Comparison of ENCODE assay signal across 11 mouse cellular contexts in genomic region chr2:72157561-72157960, GRCm38 (mm10).
DNase-seq lines count a peak whose midpoint lies in the region; ATAC-seq and TF ChIP-seq lines count a peak whose summit lies in the region.
"Had no signal": no experiment of that assay in that cellular context is flagged by ENCODE, and none has a peak within 500 bp of the region (broad histone marks: within the 10 kb centered on the region; RNA-seq: fewer than 3 reads in every experiment).

No protein-coding gene starts in this region.

- TF ChIP-seq EP300 in CH12.LX (IDR thresholded peaks at IDR 0.05; ENCODE audit: low read length), result no peak

- 33% methylated on average over 9 of the region's 9 CpGs for WGBS in hindbrain, embryonic 14.5 days
- 32% methylated on average over 9 of the region's 9 CpGs for WGBS in hindbrain, postnatal 0 days
- 29% methylated on average over 9 of the region's 9 CpGs for WGBS in midbrain, postnatal 0 days

- H3K9ac ChIP-seq in hindbrain, embryonic 14.5 days, result no peak overlapping the region
- H3K9ac ChIP-seq in hindbrain, postnatal 0 days (replicated peaks; ENCODE audit: low read length), result no peak overlapping the region
- H3K9ac ChIP-seq in CH12.LX (ENCODE audit: insufficient read depth, low read depth), result no peak overlapping the region
- H3K9ac ChIP-seq in midbrain, postnatal 0 days (replicated peaks; ENCODE audit: low read length, poor library complexity, severe bottlenecking), result no peak overlapping the region

- H3K36me3 ChIP-seq in hindbrain, embryonic 14.5 days (replicated peaks; ENCODE audit: control insufficient read depth, insufficient read depth), result no peaks in the 10 kb centered on the region
- no peaks in the 10 kb centered on the region for H3K36me3 ChIP-seq in hindbrain, postnatal 0 days (ENCODE audit: insufficient read depth, low read length)
- H3K36me3 ChIP-seq in CH12.LX (replicated peaks in 1 of 2; ENCODE audit: control insufficient read depth in 1 of 2, insufficient read depth in 1 of 2, low read length in 1 of 2), result no peaks in the 10 kb centered on the region
- no peaks in the 10 kb centered on the region for H3K36me3 ChIP-seq in midbrain, postnatal 0 days (ENCODE audit: insufficient read depth, low read length)

- H3K27ac ChIP-seq in hindbrain, embryonic 14.5 days, result peak overlapping the region; percentile 7; the same call in 1 of the 2 replicates
- H3K27ac ChIP-seq in hindbrain, postnatal 0 days, result no peak overlapping the region
- H3K27ac ChIP-seq in CH12.LX (ENCODE audit: insufficient read depth, low read depth), result no peak overlapping the region
- no peak overlapping the region for H3K27ac ChIP-seq in midbrain, postnatal 0 days (ENCODE audit: low read depth, low read length)

- peaks cover 7% of the 10 kb centered on the region for H3K4me1 ChIP-seq in hindbrain, embryonic 14.5 days (replicated peaks; ENCODE audit: control insufficient read depth, insufficient read depth, low read length)
- no peaks in the 10 kb centered on the region for H3K4me1 ChIP-seq in hindbrain, postnatal 0 days (ENCODE audit: insufficient read depth, low read length)
- peaks cover 4 to 5% of the 10 kb centered on the region in 2 experiments; a peak in 2 of 4 replicates for H3K4me1 ChIP-seq in CH12.LX (ENCODE audit: control insufficient read depth in 1 of 2, insufficient read depth in 2 of 2)
- no peaks in the 10 kb centered on the region for H3K4me1 ChIP-seq in midbrain, postnatal 0 days (ENCODE audit: insufficient read depth, low read length)

- TF ChIP-seq POLR2A in CH12.LX (IDR thresholded peaks at IDR 0.05; ENCODE audit: low read depth, low read length), result no peak

- no peak for TF ChIP-seq RAD21 in CH12.LX (IDR thresholded peaks at IDR 0.05; ENCODE audit: low read depth, low read length)

- no peak for ATAC-seq in hindbrain, embryonic 14.5 days (ENCODE audit: low FRiP score)
- no peak for ATAC-seq in hindbrain, postnatal 0 days
- peak; percentile 85 for ATAC-seq in granulocyte monocyte progenitor cell, adult 5-6 weeks (replicated peaks; ENCODE audit: poor library complexity, severe bottlenecking)
- ATAC-seq in midbrain, postnatal 0 days (ENCODE audit: low FRiP score), result 0 out of 2 replicates have a peak, but pooled peaks have one; percentile 20
- no peak for ATAC-seq in inflammation-experienced regulatory T-cells, adult 6 months
- ATAC-seq in erythroblast, adult 5-6 weeks (replicated peaks; ENCODE audit: low FRiP score, poor library complexity, severe bottlenecking), result no peak

- TF ChIP-seq CTCF in hindbrain, postnatal 0 days (IDR thresholded peaks at IDR 0.05; ENCODE audit: low read depth), result no peak
- no peak for TF ChIP-seq CTCF in CH12.LX (conservative IDR thresholded peaks at IDR 0.05 in 1 of 2, IDR thresholded peaks at IDR 0.05 in 1 of 2; ENCODE audit: low read depth in 2 of 2, low read length in 2 of 2)
- no peak for TF ChIP-seq CTCF in midbrain, postnatal 0 days (IDR thresholded peaks at IDR 0.05)

- H3K9me3 ChIP-seq in hindbrain, embryonic 14.5 days (ENCODE audit: control insufficient read depth, low read length), result no peaks in the 10 kb centered on the region
- no peaks in the 10 kb centered on the region for H3K9me3 ChIP-seq in hindbrain, postnatal 0 days (ENCODE audit: low read length)
- H3K9me3 ChIP-seq in CH12.LX (replicated peaks; ENCODE audit: low read length), result no peaks in the 10 kb centered on the region
- no peaks in the 10 kb centered on the region for H3K9me3 ChIP-seq in midbrain, postnatal 0 days (ENCODE audit: low read length)

- no peak overlapping the region for H3K4me3 ChIP-seq in hindbrain, embryonic 14.5 days (replicated peaks; ENCODE audit: low read length)
- H3K4me3 ChIP-seq in hindbrain, postnatal 0 days (ENCODE audit: low read length), result no peak overlapping the region
- H3K4me3 ChIP-seq in CH12.LX (replicated peaks in 1 of 3; ENCODE audit: low read depth in 2 of 3, low read length in 2 of 3, poor library complexity in 1 of 3), result no peak overlapping the region
- no peak overlapping the region for H3K4me3 ChIP-seq in midbrain, postnatal 0 days (ENCODE audit: low read depth, low read length)

- no peaks in the 10 kb centered on the region for H3K79me2 ChIP-seq in CH12.LX (replicated peaks; ENCODE audit: control insufficient read depth, extremely low read depth, insufficient read depth, poor library complexity, severe bottlenecking)

- in situ Hi-C loops in CH12.LX (cut with MboI; ENCODE audit: low pct_ligation_motif_present, low pct_unique_long_range_greater_than_20kb, low sequenced_read_pairs), result no loop called here

- dilution Hi-C loops in CH12.LX (cut with MboI; ENCODE audit: extremely low pct_ligation_motif_present, extremely low pct_unique_long_range_greater_than_20kb, low sequenced_read_pairs), result no loop called here

- no peak overlapping the region for H3K4me2 ChIP-seq in hindbrain, embryonic 14.5 days (replicated peaks)
- no peak overlapping the region for H3K4me2 ChIP-seq in hindbrain, postnatal 0 days (ENCODE audit: low read depth, low read length)
- no peak overlapping the region for H3K4me2 ChIP-seq in CH12.LX (ENCODE audit: insufficient read depth, low read depth, poor library complexity, severe bottlenecking)
- no peak overlapping the region for H3K4me2 ChIP-seq in midbrain, postnatal 0 days (ENCODE audit: low read depth, low read length, poor library complexity, severe bottlenecking)

- H3K27me3 ChIP-seq in hindbrain, embryonic 14.5 days (ENCODE audit: control insufficient read depth, insufficient read depth, low read length), result no peaks in the 10 kb centered on the region
- no peaks in the 10 kb centered on the region for H3K27me3 ChIP-seq in hindbrain, postnatal 0 days (ENCODE audit: insufficient read depth, low read length)
- H3K27me3 ChIP-seq in CH12.LX (replicated peaks), result no peaks in the 10 kb centered on the region
- no peaks in the 10 kb centered on the region for H3K27me3 ChIP-seq in midbrain, postnatal 0 days (ENCODE audit: insufficient read depth, low read length)

- no peak for DNase-seq in hindbrain, embryonic 14.5 days (ENCODE audit: low spot score)
- DNase-seq in hindbrain, postnatal 0 days (ENCODE audit: low spot score), result no peak
- no peak for DNase-seq in CH12.LX (ENCODE audit: extremely low read depth)
- no peak for DNase-seq in midbrain, postnatal 0 days (ENCODE audit: low spot score)
- no peak for DNase-seq in frontal cortex, postnatal 14 days (ENCODE audit: low spot score in 2 of 2)
- DNase-seq: cerebellum, adult 11 months; gastrocnemius, postnatal 14 days; layer of hippocampus, postnatal 36 days had no signal

TF ChIP-seq in CH12.LX, 34 proteins besides CTCF, POLR2A, EP300 and RAD21:
- peak; percentile 75 for TF ChIP-seq BHLHE40 (IDR thresholded peaks at IDR 0.05; ENCODE audit: low read depth, low read length)
- no peak for TF ChIP-seq TBP (conservative IDR thresholded peaks at IDR 0.05; ENCODE audit: low read depth, low read length)
- peak; percentile 36; the same call in 1 of the 2 replicates for TF ChIP-seq MYC (IDR thresholded peaks at IDR 0.05; ENCODE audit: low read depth, low read length)

Comparison
In these comparisons a context has a peak if more than half of its experiments do, and no peak if none do; other contexts are left out.
1. ATAC-seq: peak in granulocyte monocyte progenitor cell, adult 5-6 weeks (single experiment) and midbrain, postnatal 0 days (single experiment); none in hindbrain, embryonic 14.5 days (single experiment), hindbrain, postnatal 0 days (single experiment), inflammation-experienced regulatory T-cells, adult 6 months (single experiment) and erythroblast, adult 5-6 weeks (single experiment).